Mouse (Mus musculus): ENCODE results near the gene Vars. TPM values are rescaled to one million over a fixed set of nuclear protein-coding genes. Genes with fewer than 3 reads are reported as not detected.

Gene Vars
- polyA plus RNA-seq, 1 experiment from 2014 or later: 50.7 TPM

- Histone ChIP-seq H3K27me3 (replicated peaks; ENCODE audit: control insufficient read depth, insufficient read depth, low read length) (no peaks in the 10 kb centered on the region), H3K4me1 (ENCODE audit: control insufficient read depth, insufficient read depth, low read depth, low read length) (no peaks in the 10 kb centered on the region), H3K9ac (ENCODE audit: low read depth, low read length) (no peak overlapping the region), H3K4me2 (ENCODE audit: low read length) (no peak overlapping the region), H3K4me3 (ENCODE audit: low read length) (no peak overlapping the region), H3K36me3 (ENCODE audit: control insufficient read depth, insufficient read depth, low read length) (no peaks in the 10 kb centered on the region), H3K27ac (ENCODE audit: low read depth, low read length) (no peak overlapping the region), H3K9me3 (ENCODE audit: control insufficient read depth, low read length) (no peaks in the 10 kb centered on the region)
- 88% methylated on average over 11 of the region's 11 CpGs for WGBS
- no peak for ATAC-seq
Measured at GRCm38 (mm10) chr17:35039121-35039873, 38.5 kb downstream of the Vars start.

DNA sequence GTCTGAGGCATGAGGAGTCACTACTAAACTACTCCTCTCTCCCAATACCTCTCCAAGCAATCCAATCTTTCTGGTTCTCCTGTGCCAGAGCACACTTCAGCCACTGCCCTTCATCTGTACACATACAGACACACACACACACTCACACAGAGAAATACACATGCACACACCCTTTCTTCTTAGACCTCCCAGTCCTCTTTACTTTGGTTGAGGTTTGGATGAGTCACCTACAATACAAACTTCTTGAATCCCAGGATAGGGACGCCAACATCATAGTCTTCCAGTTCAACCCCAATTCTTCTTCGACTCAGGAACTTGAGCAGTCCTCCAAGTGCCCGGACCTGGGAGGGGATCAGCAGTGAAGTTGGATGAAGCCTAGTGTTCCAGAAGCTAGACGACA lies 43.0 kb downstream of the Vars start:
- Histone ChIP-seq H3K27me3 (replicated peaks; ENCODE audit: control insufficient read depth, insufficient read depth, low read length) (no peaks in the 10 kb centered on the region), H3K9ac (ENCODE audit: low read depth, low read length) (no peak overlapping the region), H3K4me1 (ENCODE audit: control insufficient read depth, insufficient read depth, low read depth, low read length) (no peaks in the 10 kb centered on the region), H3K9me3 (ENCODE audit: control insufficient read depth, low read length) (no peaks in the 10 kb centered on the region), H3K4me3 (ENCODE audit: low read length) (no peak overlapping the region), H3K27ac (ENCODE audit: low read depth, low read length) (no peak overlapping the region), H3K36me3 (ENCODE audit: control insufficient read depth, insufficient read depth, low read length) (no peaks in the 10 kb centered on the region), H3K4me2 (ENCODE audit: low read length) (no peak overlapping the region)
- no peak for ATAC-seq
- 92% methylated on average over 4 of the region's 4 CpGs for WGBS

- no peak overlapping the region for H3K9ac ChIP-seq (ENCODE audit: low read depth, low read length)
- peak overlapping the region; percentile 96 for H3K4me2 ChIP-seq (ENCODE audit: low read length)
- H3K27ac ChIP-seq (ENCODE audit: low read depth, low read length): no peak overlapping the region
- H3K4me3 ChIP-seq (ENCODE audit: low read length): no peak overlapping the region; the same call in 1 of the 2 replicates
- peaks cover 4% of the 10 kb centered on the region for H3K4me1 ChIP-seq (ENCODE audit: control insufficient read depth, insufficient read depth, low read depth, low read length)
- WGBS: 89% methylated on average over 7 of the region's 7 CpGs
- no peaks in the 10 kb centered on the region for H3K27me3 ChIP-seq (replicated peaks; ENCODE audit: control insufficient read depth, insufficient read depth, low read length)
- no peak for ATAC-seq
- no peaks in the 10 kb centered on the region for H3K9me3 ChIP-seq (ENCODE audit: control insufficient read depth, low read length)
- no peaks in the 10 kb centered on the region for H3K36me3 ChIP-seq (ENCODE audit: control insufficient read depth, insufficient read depth, low read length)
Measured at GRCm38 (mm10) chr17:35044904-35045806, 44.4 kb downstream of the Vars start.

DNA sequence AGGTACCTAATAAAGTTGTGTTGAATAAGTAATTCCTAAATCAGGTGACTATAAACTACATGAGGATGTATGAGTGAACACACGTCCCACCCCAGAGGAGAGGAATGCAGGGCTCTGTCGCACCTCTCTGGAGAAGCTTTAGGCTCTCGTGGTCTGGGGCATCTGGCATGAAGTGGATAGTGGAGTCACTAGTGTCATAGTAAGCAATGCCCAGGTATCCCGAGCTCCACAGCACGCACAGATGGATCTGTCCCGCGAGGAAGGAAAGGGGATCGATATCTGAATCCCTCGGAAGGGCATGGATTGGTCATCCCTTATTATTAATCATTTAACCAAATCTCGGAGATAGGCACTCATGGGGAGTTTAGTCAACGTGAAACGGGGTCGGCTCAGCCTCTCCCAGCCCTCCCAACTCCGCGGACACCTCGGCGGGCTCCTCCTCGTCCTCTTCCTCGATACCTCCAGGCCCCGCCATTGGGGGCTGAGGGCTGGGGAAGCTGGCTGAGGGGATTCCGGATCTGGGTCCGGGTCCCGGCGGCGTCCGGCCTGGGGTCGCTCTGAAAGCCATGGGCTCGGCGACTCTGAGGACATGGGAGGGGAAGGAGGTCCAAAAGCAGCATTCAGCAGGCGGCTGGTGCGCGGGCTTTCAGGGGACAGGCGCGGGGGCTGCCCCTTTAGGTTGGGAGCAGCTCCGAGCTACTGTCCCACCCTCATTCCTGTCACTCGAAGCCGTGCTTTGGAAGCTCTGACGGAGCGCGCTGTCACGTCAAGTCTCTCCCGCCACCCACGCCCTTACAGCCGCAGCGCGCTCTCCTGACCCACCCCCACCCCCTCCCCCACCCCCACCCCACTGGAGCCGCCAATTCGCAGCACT lies 45.3 kb downstream of the Vars start:
- Histone ChIP-seq H3K27me3 (replicated peaks; ENCODE audit: control insufficient read depth, insufficient read depth, low read length) (no peaks in the 10 kb centered on the region), H3K4me3 (ENCODE audit: low read length) (peak overlapping the region; percentile 63), H3K27ac (ENCODE audit: low read depth, low read length) (peak overlapping the region; percentile 73), H3K4me1 (ENCODE audit: control insufficient read depth, insufficient read depth, low read depth, low read length) (peaks cover 5% of the 10 kb centered on the region), H3K36me3 (ENCODE audit: control insufficient read depth, insufficient read depth, low read length) (no peaks in the 10 kb centered on the region), H3K4me2 (ENCODE audit: low read length) (peak overlapping the region; percentile 96), H3K9me3 (ENCODE audit: control insufficient read depth, low read length) (no peaks in the 10 kb centered on the region), H3K9ac (ENCODE audit: low read depth, low read length) (peak overlapping the region; percentile 80)
- ATAC-seq: peak; percentile 78
- 4% methylated on average over 36 of the region's 48 CpGs for WGBS

DNA sequence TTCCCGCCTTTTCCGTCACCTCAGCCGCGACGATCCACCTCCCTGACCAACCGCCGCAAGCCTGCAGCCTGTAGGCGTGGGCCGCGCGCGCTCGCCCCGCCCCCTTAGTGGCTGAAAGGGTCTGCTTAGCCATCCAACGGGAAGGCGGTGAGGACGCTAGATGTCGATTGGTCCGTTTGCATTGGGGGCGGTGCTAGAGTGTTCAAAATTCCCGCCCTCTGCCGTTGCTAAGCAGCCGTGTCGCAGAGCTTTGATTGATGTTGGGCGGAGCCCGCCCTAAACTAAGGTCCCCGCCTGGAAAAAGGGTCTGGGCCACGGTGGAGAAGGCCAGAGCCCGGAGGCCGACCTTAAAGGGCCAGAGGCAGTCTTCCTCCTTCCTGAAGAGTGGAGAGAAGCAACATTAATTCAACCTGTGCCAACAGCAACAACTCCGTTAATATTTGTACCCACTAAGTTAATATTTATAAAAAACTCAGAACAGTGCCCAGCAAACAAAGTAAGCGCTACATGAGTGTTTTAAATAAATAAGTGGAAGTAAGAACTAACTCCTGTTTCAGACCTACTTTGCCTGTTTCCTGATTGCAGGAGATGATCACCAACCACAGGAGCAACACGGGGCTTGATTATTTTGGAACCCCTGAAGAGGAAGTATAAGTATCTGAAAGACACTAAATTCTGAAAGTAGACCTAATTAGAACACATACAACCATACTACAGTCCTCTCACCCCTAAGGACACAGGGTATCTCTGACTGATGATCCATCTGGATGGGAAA lies 46.1 kb downstream of the Vars start, which contains the start of gene Msh5:
Msh5 (minus strand) TSS at position 65 of the 775 bp plus-strand sequence.
- ATAC-seq: peak; percentile 99
- Histone ChIP-seq H3K27me3 (replicated peaks; ENCODE audit: control insufficient read depth, insufficient read depth, low read length) (no peaks in the 10 kb centered on the region), H3K27ac (ENCODE audit: low read depth, low read length) (peak within 1 kb of the TSS; percentile 73), H3K4me3 (ENCODE audit: low read length) (peak within 1 kb of the TSS; percentile 63), H3K4me2 (ENCODE audit: low read length) (peak within 1 kb of the TSS; percentile 96), H3K4me1 (ENCODE audit: control insufficient read depth, insufficient read depth, low read depth, low read length) (peaks cover 10% of the 10 kb centered on the region), H3K36me3 (ENCODE audit: control insufficient read depth, insufficient read depth, low read length) (no peaks in the 10 kb centered on the region), H3K9ac (ENCODE audit: low read depth, low read length) (peak within 1 kb of the TSS; percentile 80), H3K9me3 (ENCODE audit: control insufficient read depth, low read length) (no peaks in the 10 kb centered on the region)
- WGBS: 4% methylated on average over 33 of the region's 33 CpGs

- Histone ChIP-seq H3K9ac (ENCODE audit: low read depth, low read length) (no peak overlapping the region), H3K36me3 (ENCODE audit: control insufficient read depth, insufficient read depth, low read length) (no peaks in the 10 kb centered on the region), H3K4me1 (ENCODE audit: control insufficient read depth, insufficient read depth, low read depth, low read length) (peaks cover 10% of the 10 kb centered on the region)
Measured at GRCm38 (mm10) chr17:35047688-35048087, 46.9 kb downstream of the Vars start.

GRCm38 (mm10) chr17:35048149-35048931 lies 47.6 kb downstream of the Vars start:
- peaks cover 10% of the 10 kb centered on the region for H3K4me1 ChIP-seq (ENCODE audit: control insufficient read depth, insufficient read depth, low read depth, low read length)
- H3K9me3 ChIP-seq (ENCODE audit: control insufficient read depth, low read length): no peaks in the 10 kb centered on the region
- ATAC-seq: no peak
- H3K27ac ChIP-seq (ENCODE audit: low read depth, low read length): peak overlapping the region; percentile 13; the same call in 1 of the 2 replicates
- H3K4me2 ChIP-seq (ENCODE audit: low read length): no peak overlapping the region
- no peaks in the 10 kb centered on the region for H3K36me3 ChIP-seq (ENCODE audit: control insufficient read depth, insufficient read depth, low read length)
- no peak overlapping the region for H3K4me3 ChIP-seq (ENCODE audit: low read length)
- no peak overlapping the region for H3K9ac ChIP-seq (ENCODE audit: low read depth, low read length)
- WGBS: 42% methylated on average over 11 of the region's 11 CpGs
- no peaks in the 10 kb centered on the region for H3K27me3 ChIP-seq (replicated peaks; ENCODE audit: control insufficient read depth, insufficient read depth, low read length)

More at GRCm38 (mm10) chr17:35047688-35048087, 46.9 kb downstream of the Vars start:
- WGBS: 65% methylated on average over 1 of the region's 1 CpGs
- Histone ChIP-seq H3K27me3 (replicated peaks; ENCODE audit: control insufficient read depth, insufficient read depth, low read length) (no peaks in the 10 kb centered on the region), H3K4me3 (ENCODE audit: low read length) (no peak overlapping the region), H3K27ac (ENCODE audit: low read depth, low read length) (peak overlapping the region; percentile 13; the same call in 1 of the 2 replicates), H3K9me3 (ENCODE audit: control insufficient read depth, low read length) (no peaks in the 10 kb centered on the region), H3K4me2 (ENCODE audit: low read length) (no peak overlapping the region)
- ATAC-seq: no peak
